Mouse (Mus musculus) lung, embryonic 14.5 days (tissue): ENCODE data around the gene Iqcd. TPM values are rescaled to one million over a fixed set of nuclear protein-coding genes. Genes with fewer than 3 reads are reported as not detected.

Experiments
- ATAC-seq: fragments of 200-750 bp; cut with Nextera tagmentation; 2 replicates; pipeline ENCODE4 v1.8.0; 2017; ENCODE audit warnings: mild to moderate bottlenecking, moderate TSS enrichment, moderate library complexity; ENCODE audit not compliant: insufficient read depth
- DNase-seq: peaks from one replicate; pipeline ENCODE4 v3.0.0-alpha.2; 2015
- H3K27ac ChIP-seq: fragments of 300-500 bp; sonication (generic); 2 replicates; pipeline ENCODE4 v1.5.1; 2014; ENCODE audit warnings: low read depth, mild to moderate bottlenecking, moderate library complexity
- H3K27me3 ChIP-seq: fragments of 300-500 bp; sonication (generic); 2 replicates; pipeline ENCODE4 v1.6.1; 2014; ENCODE audit warnings: low read length, control low read depth; ENCODE audit not compliant: insufficient read depth
- H3K36me3 ChIP-seq: fragments of 300-500 bp; sonication (generic); 2 replicates; pipeline ENCODE4 v1.6.1; 2014; ENCODE audit warnings: control low read depth; ENCODE audit not compliant: insufficient read depth
- H3K4me1 ChIP-seq: fragments of 300-500 bp; sonication (generic); 2 replicates; pipeline ENCODE4 v1.6.1; 2014; ENCODE audit warnings: antibody characterized with exemption, control low read depth; ENCODE audit not compliant: insufficient read depth
- H3K4me2 ChIP-seq: fragments of 300-500 bp; sonication (generic); 2 replicates; pipeline ENCODE4 v1.6.1; 2014; ENCODE audit warnings: mild to moderate bottlenecking
- H3K4me3 ChIP-seq: fragments of 300-500 bp; sonication (generic); 2 replicates; pipeline ENCODE4 v1.5.1; 2014; ENCODE audit warnings: low read depth, low read length
- H3K9ac ChIP-seq: fragments of 300-500 bp; sonication (generic); 2 replicates; pipeline ENCODE4 v1.6.1; 2014
- H3K9me3 ChIP-seq: fragments of 300-500 bp; sonication (generic); 2 replicates; pipeline ENCODE4 v1.6.1; 2016; ENCODE audit warnings: low read depth, low read length, control low read depth
- CTCF ChIP-seq: IDR thresholded peaks from 2 replicates; pipeline ENCODE4 v1.5.1; 2016; ENCODE audit warnings: antibody characterized with exemption, low read depth
- WGBS: fragments of 180-500 bp; shearing (Covaris S2); extraction: QIAGEN DNeasy Blood & Tissue Kit; methylation state at CpG from one replicate; pipeline ENCODE4 v1.1.7; 2014; 5-methylcytosine and 5-hydroxymethylcytosine counted together
- polyA plus RNA-seq: library from polyadenylated mRNA; unstranded; fragments of >200 nt; fragmentation: Nextera tagmentation; extraction: Ambion mirVana; gene quantifications from 2 replicates; pipeline ENCODE4 v1.2.1, GENCODE M21; 2014

Gene Iqcd
- polyA plus RNA-seq, 1 experiment from 2014 or later = 0.37 TPM

GRCm38 (mm10) chr5:120560129-120560615 lies 28.6 kb upstream of the Iqcd start:
- peaks cover 19% of the 10 kb centered on the region for H3K36me3 ChIP-seq
- ATAC-seq (no peak), DNase-seq (no peak)
- H3K4me3 ChIP-seq = no peak overlapping the region; the same call in 1 of the 2 replicates
- H3K9me3 ChIP-seq = no peaks in the 10 kb centered on the region
- WGBS = 46% methylated on average over 9 of the region's 9 CpGs
- H3K4me1 ChIP-seq = peaks cover 48% of the 10 kb centered on the region
- H3K4me2 ChIP-seq = peak overlapping the region; percentile 49; the same call in 1 of the 2 replicates
- H3K9ac ChIP-seq = no peak overlapping the region
- no peak for TF ChIP-seq CTCF
- H3K27ac ChIP-seq = peak overlapping the region; percentile 73
- H3K27me3 ChIP-seq = no peaks in the 10 kb centered on the region

DNA sequence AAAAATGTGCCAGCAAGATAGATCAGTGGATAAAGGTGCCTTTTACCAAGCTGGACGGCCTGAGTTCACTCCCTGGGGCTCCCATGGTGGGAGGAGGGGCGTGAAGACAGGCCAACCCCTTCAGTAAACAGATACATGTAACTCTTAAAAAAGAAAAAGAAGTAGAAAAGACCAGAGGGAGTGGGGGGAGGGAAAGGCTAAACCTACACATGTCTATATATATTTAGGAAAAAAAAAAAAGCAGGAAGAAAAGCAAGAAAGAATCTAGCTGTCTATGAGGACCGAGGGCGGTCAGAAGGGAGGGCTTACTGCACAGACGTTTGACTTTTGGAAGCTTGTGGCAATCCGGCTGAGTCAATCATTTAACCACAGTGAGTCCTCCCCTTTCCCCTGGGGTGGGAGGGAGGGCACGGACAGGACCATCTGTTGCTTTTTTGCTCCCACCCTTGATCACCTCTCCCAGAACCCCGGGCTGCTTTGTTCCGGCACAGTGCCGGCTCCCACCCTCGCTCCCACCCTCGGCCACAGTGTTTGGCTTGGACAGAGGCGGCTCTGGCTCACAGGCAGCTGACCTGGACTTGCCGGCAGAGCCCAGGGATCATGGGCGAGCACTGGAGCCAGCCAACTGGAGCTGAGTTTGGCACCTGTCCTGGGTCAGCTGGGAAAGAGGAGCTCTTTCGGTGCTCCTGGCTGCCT lies 28.1 kb upstream of the Iqcd start:
- Histone ChIP-seq H3K9ac (no peak overlapping the region), H3K36me3 (peaks cover 14% of the 10 kb centered on the region), H3K27ac (peak overlapping the region; percentile 73; the same call in 1 of the 2 replicates), H3K27me3 (no peaks in the 10 kb centered on the region), H3K4me2 (peak overlapping the region; percentile 49), H3K4me3 (no peak overlapping the region), H3K4me1 (peaks cover 54% of the 10 kb centered on the region), H3K9me3 (no peaks in the 10 kb centered on the region)
- 4% methylated on average over 16 of the region's 16 CpGs for WGBS
- DNase-seq = peak; percentile 63
- TF ChIP-seq CTCF = no peak
- peak; percentile 50 for ATAC-seq

DNA sequence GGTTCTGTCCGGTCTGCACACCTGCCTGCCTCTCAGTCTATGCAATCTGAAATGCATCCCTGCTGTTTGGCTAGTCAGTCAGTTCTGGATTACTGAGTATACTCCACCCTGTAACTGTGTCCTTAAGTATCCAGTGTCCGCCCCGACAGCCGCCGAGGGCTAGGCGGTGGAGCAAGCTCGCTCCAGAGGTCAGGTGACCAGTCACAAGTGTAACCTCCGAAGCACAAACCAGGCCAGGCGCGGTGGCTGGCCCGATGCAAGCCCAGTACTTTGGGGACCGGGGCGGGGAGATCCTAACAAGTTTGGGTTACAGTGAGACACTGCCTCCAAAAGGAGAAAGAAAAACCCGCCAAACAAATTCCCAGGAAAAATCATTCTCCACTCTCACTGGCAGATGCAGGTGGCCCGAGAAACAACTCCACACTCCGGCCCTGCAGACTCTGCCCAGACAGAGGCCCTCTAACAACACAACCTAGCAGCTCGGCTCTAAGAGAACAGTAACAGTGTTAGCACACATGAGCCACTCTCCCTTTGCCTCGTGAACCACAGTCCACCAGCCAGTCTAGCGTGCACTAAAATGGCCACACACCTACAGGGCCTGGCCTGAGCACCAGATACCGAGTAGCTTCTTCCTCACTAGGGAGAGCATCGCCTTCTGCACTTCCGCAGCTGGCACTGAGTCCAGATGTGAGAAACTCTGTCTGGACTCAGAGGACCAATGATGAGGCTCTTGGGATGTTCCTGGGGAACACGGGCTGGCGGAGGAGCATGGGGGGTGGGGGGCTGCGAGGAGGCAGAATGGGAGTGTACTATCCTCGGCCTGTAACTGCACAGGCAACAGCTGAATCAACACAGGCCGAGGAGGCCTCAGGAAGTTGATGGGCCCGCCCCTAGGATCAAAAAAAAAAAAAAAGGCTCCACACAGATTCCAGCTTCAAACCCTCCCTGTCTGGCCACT lies 25.6 kb upstream of the Iqcd start:
- 23% methylated on average over 28 of the region's 28 CpGs for WGBS
- peak overlapping the region; percentile 94 for H3K27ac ChIP-seq
- DNase-seq = peak; percentile 83
- no peaks in the 10 kb centered on the region; the same call in 1 of the 2 replicates for H3K36me3 ChIP-seq
- H3K4me1 ChIP-seq = peaks cover 74% of the 10 kb centered on the region
- H3K27me3 ChIP-seq = no peaks in the 10 kb centered on the region
- H3K9me3 ChIP-seq = no peaks in the 10 kb centered on the region
- H3K9ac ChIP-seq = 0 out of 2 replicates have a peak overlapping the region, but pooled peaks have one; percentile 24
- no peak overlapping the region for H3K4me3 ChIP-seq
- ATAC-seq = peak; percentile 64
- TF ChIP-seq CTCF = no peak
- peak overlapping the region; percentile 29 for H3K4me2 ChIP-seq

DNA sequence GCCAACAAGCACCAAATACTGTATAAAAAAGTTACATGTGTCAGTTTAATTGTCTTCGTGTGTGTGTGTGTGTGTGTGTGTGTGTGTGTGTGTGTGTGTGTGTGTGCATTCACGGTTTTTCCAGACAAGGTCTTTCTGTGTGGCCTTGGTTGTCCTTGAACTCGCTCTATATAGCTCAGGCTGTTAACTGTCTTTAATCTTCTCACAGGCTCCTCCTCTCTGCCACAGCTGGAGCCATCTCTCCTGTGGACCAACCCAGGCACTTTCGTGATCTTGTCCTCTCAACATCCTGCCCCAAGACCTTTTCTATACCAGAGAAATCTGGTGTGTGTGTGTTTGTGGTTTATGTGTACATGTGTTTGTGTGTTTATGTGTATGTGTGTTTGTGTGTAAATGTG lies 24.9 kb upstream of the Iqcd start:
- H3K4me1 ChIP-seq = peaks cover 71% of the 10 kb centered on the region
- H3K9ac ChIP-seq = no peak overlapping the region
- H3K36me3 ChIP-seq = no peaks in the 10 kb centered on the region; the same call in 1 of the 2 replicates
- no peaks in the 10 kb centered on the region for H3K9me3 ChIP-seq
- no peak overlapping the region for H3K4me3 ChIP-seq
- TF ChIP-seq CTCF = no peak
- H3K27me3 ChIP-seq = no peaks in the 10 kb centered on the region
- whole genome bisulfite sequencing = 15% methylated on average over 4 of the region's 4 CpGs
- ATAC-seq (no peak), DNase-seq (no peak)
- no peak overlapping the region for H3K4me2 ChIP-seq
- H3K27ac ChIP-seq = peak overlapping the region; percentile 94

DNA sequence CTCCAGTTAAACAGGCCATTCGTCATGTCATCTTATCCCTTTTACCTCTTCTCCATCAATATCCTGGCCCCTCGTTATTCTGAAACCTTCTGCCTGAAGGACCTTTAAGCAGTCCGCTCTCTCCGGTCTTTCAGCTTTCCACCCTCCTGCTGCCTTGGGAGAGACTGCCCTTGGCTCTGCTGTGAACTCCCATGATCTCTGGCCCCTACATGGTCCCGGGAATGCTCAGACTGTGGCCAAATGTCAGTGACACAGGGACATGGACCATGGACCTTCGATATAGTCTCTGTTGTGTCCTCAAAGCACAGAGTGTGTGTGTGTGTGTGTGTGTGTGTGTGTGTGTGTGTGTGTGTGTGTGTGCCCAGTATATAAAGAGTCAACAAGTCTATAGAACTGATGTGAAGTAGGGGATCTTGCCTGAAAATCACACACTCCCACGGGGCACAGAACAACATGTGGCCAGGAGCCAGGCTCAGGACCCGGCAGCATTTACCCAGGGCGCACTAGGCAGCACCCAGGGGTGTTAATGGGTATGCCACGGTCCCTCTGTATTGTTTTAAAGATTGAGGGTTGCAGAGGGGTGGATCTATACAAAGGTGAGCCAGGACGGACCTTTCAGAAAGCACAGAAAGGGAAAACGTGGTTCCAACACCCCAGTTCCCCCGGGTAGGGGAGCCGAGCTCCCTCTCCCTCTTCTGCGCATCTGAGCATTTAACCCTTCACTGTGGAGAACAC lies 23.5 kb upstream of the Iqcd start:
- ATAC-seq (no peak), DNase-seq (no peak)
- TF ChIP-seq CTCF = no peak
- H3K9ac ChIP-seq = no peak overlapping the region
- WGBS = 47% methylated on average over 15 of the region's 15 CpGs
- H3K27ac ChIP-seq = peak overlapping the region; percentile 82
- no peaks in the 10 kb centered on the region for H3K9me3 ChIP-seq
- no peaks in the 10 kb centered on the region for H3K27me3 ChIP-seq
- H3K4me3 ChIP-seq = no peak overlapping the region
- no peaks in the 10 kb centered on the region; the same call in 1 of the 2 replicates for H3K36me3 ChIP-seq
- H3K4me2 ChIP-seq = no peak overlapping the region
- peaks cover 77% of the 10 kb centered on the region for H3K4me1 ChIP-seq

DNA sequence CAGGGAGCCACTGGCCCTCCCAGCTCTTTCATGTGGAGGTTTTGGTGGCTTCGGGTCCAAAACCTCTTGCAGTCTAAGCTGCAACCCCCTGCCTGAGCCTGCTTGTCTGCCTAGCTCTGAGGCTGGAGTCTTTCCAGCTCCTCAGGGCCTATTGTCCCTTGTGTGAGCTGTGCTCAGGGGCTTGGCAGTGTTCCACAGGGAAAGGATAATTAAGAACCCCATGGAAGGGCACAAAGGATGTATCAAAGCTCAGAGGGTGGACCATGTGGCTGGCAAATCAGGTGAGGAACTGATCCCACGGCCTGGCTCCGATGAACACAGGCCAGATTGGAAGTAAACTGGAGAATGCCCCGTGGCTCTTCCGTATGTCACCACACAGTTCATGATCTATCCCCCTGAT lies 22.7 kb upstream of the Iqcd start:
- Histone ChIP-seq H3K27me3 (no peaks in the 10 kb centered on the region), H3K4me3 (no peak overlapping the region), H3K9ac (no peak overlapping the region), H3K36me3 (no peaks in the 10 kb centered on the region; the same call in 1 of the 2 replicates), H3K27ac (peak overlapping the region; percentile 82), H3K4me1 (peaks cover 76% of the 10 kb centered on the region), H3K9me3 (no peaks in the 10 kb centered on the region), H3K4me2 (no peak overlapping the region)
- DNase-seq = peak; percentile 85
- WGBS = 45% methylated on average over 5 of the region's 5 CpGs
- ATAC-seq = no peak
- no peak for TF ChIP-seq CTCF
